Mouse (Mus musculus): ENCODE measurements around the gene Armc8. TPM values are rescaled to one million over a fixed set of nuclear protein-coding genes. Genes with fewer than 3 reads are reported as not detected.

The Armc8 gene
- total RNA-seq, 2 experiments from 2014 or later, result 19.3 to 34.0 TPM

DNA sequence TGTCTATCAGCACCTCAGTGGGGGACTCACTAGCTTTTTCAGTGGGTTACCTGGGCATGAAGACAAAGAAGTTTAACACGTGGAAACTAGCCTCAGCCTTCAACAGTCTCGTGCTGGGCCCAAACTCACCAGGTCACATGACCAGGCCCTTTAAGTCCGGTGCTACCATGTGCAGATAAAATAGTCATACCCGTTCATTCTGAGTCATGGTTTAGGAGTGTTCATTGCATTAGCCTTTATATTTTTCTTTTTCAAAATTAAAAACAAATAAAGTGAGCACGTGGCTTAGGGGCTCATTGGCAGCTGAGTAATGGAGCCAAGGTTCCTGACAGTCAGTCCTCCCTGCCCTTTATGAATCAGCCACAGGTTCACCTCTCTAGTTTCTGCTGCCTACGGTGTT, 137.9 kb downstream of the Armc8 start:
- ATAC-seq (replicated peaks; ENCODE audit: low FRiP score, poor library complexity, severe bottlenecking), result no peak

GRCm38 (mm10) chr9:99429845-99430244, 138.9 kb downstream of the Armc8 start:
- ATAC-seq (replicated peaks; ENCODE audit: low FRiP score, poor library complexity, severe bottlenecking), result no peak

GRCm38 (mm10) chr9:99428601-99429331, 139.9 kb downstream of the Armc8 start:
- ATAC-seq (replicated peaks; ENCODE audit: low FRiP score, poor library complexity, severe bottlenecking), result no peak

Other genes starting within 250 kb of the Armc8 start
- gene Esyt3, start 210.3 kb downstream of the Armc8 start, total RNA-seq (2015; ENCODE audit: low replicate concordance), result not detected in 2 replicates
- not detected in 2 replicates for gene Esyt3, start 210.3 kb downstream of the Armc8 start, total RNA-seq (2017; ENCODE audit: low replicate concordance)
- 4.4 TPM in 1 of 2 replicates, not detected in the other for gene Mras, start 131.5 kb downstream of the Armc8 start, total RNA-seq (2015; ENCODE audit: low replicate concordance)
- gene Mras, start 131.5 kb downstream of the Armc8 start, total RNA-seq (2017; ENCODE audit: low replicate concordance), result 1.3 and 2.7 TPM in 2 replicates
- not detected in 2 replicates for gene Nme9, start 117.4 kb downstream of the Armc8 start, total RNA-seq (2015; ENCODE audit: low replicate concordance)
- not detected in 2 replicates for gene Nme9, start 117.4 kb downstream of the Armc8 start, total RNA-seq (2017; ENCODE audit: low replicate concordance)
- gene Dbr1, start 6.9 kb upstream of the Armc8 start, total RNA-seq (2015; ENCODE audit: low replicate concordance), result 2.5 and 6.9 TPM in 2 replicates
- 11.2 and 14.5 TPM in 2 replicates for gene Dbr1, start 6.9 kb upstream of the Armc8 start, total RNA-seq (2017; ENCODE audit: low replicate concordance)
- gene A4gnt, start 43.6 kb upstream of the Armc8 start, total RNA-seq (2015; ENCODE audit: low replicate concordance), result not detected in 2 replicates
- not detected in 2 replicates for gene A4gnt, start 43.6 kb upstream of the Armc8 start, total RNA-seq (2017; ENCODE audit: low replicate concordance)
- not detected in 2 replicates for gene Dzip1l, start 60.6 kb upstream of the Armc8 start, total RNA-seq (2015; ENCODE audit: low replicate concordance)
- gene Dzip1l, start 60.6 kb upstream of the Armc8 start, total RNA-seq (2017; ENCODE audit: low replicate concordance), result not detected in 2 replicates
- gene Cldn18, start 148.4 kb upstream of the Armc8 start, total RNA-seq (2015; ENCODE audit: low replicate concordance), result not detected in 2 replicates
- gene Cldn18, start 148.4 kb upstream of the Armc8 start, total RNA-seq (2017; ENCODE audit: low replicate concordance), result not detected in 2 replicates

All from erythroblast, adult 5-6 weeks (primary cell).